Mouse (Mus musculus): Measurements from ENCODE around the gene Tyw5.

Tyw5 gene

GRCm38 (mm10) chr1:57406187-57407151, at the start of gene Tyw5, which contains the start of gene Maip1:
Gene Tyw5 (minus strand): TSS chr1:57407101.
Gene Maip1 (plus strand): TSS chr1:57406328.
- peak; percentile 82 for DNase-seq (ENCODE audit: low spot score)

GRCm38 (mm10) chr1:57450241-57450640, 43.3 kb upstream of the Tyw5 start:
- no peak for DNase-seq (ENCODE audit: low spot score)

DNA sequence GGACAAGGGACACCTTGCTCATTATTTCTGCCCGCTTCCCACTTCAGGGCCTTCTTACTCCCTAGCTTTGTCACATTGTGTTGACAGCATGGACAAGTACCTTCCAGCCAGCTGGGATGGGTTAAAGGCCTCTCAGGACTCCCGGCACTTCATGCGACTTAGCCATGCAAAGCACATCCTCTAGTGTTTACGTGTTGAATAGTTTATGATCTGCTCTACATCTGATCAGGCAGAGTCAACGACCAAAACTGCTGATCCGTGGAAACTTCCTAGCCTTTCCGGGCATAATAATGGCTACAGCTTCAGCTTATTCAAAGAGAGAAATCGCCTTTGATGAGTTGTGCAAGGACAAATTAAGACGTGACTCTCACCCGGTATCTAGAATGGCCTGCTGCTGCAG, 38.8 kb upstream of the Tyw5 start:
- DNase-seq (ENCODE audit: low spot score), result no peak

GRCm38 (mm10) chr1:57440771-57441170, 33.9 kb upstream of the Tyw5 start:
- DNase-seq (ENCODE audit: low spot score), result no peak

DNA sequence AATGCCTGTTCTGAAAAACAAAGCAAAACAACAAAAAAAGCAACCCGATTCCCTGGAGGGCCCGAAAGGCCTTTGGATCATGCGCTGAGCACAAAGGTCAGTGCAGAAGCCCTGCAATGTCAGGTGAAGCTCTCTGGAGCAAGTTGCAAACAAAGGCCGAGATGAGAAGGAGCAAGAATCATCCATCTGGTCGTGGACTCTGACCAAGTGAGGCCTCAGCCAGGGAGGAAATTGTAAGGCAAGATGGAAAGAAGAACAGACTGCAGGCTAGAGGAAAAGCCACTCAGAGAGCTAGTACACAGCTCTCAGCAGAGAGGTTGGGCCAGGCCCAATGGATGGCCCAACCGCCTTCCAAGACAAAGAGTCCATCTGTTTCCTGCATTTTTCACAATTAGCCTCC, 32.1 kb upstream of the Tyw5 start:
- DNase-seq (ENCODE audit: low spot score), result no peak

DNA sequence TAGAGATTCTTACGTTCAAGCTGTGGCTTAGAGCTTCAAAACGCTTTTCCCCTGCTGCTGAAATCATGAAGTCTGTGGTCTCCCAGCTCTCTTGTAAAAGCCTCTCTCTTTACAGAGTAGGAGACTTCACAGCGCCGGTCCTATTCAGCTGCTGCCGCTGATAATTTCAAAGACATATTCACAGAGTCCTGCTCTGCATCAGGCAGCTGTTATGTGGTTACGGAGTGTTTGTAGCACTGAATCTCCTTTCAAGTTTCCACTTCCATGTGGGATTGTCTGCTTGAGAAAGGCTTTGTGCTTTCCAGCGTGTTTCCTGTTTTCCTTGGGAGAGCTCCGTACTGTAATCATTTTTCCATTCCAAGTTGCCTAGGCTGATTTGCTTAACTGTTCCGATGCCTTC, 30.1 kb upstream of the Tyw5 start:
- DNase-seq (ENCODE audit: low spot score), result no peak

DNA sequence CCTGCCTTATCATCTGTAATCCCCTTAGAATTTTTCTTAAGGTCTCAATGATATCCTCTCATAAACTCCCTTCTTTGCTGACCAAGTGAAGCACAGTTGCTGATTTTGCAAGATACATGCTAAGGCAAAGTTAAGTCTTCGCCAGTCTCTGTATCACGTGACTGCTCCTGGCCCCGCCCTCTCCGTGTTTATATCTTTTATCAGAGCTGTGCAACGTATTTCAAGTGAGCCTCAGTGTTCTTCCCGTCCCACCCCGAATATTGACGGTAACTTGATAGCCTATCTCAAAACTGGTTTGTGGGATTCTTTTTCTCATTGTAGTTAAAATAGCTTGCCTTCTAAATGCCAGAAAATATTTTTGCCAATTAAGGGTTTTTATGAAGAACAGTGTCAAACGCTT, 29.5 kb upstream of the Tyw5 start:
- peak; percentile 63 for DNase-seq (ENCODE audit: low spot score)

- no peak for DNase-seq (ENCODE audit: low spot score)
Observed at GRCm38 (mm10) chr1:57433141-57433540, 26.2 kb upstream of the Tyw5 start.

- no peak for DNase-seq (ENCODE audit: low spot score)
Observed at GRCm38 (mm10) chr1:57429786-57430483, 23.0 kb upstream of the Tyw5 start.

DNA sequence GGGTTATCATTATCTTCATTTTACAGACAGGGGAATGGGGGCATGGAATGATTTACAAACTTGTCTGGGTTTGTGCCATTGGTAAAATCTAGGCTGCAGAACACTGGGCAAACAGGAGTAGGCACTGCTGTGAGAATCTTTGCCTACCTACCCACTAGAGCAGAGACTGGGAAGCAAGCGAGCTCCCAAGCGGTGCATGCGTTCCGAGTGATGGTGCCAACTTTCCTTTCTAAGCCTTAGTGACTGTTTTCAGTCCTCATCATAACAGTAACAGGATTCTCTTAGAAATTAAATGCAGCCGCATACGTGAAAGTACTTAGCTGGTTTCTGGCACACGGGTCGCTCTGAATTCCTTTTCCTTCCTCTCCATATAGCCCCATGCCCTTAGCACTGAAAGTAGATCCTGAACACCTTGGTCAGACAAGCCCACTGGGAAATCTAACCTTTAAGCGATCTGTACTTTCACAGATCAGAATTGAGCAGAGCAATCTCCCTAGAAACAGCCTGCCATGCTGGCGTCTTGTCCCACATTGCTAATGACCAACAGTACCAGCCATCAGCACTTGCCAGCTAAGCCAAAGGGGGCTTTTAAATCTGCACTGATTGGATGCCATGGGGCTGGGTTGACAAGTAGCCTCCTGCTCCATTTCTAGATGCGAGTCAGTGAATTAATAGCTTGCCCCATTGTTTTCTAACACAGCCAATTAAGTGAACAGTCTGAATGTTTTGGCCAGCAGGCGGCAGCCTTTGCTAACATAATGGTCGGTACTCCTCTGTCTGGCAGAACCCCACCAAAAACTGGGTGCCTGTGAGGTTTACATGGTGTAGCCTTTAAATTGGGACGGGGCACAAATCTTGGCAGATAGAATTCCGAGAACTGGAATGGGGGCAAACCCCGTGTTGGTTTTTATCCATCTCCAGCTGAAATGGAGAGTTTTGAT, 21.7 kb upstream of the Tyw5 start:
- DNase-seq (ENCODE audit: low spot score), result peak; percentile 53

GRCm38 (mm10) chr1:57423696-57424095, 16.8 kb upstream of the Tyw5 start:
- DNase-seq (ENCODE audit: low spot score), result no peak

- DNase-seq (ENCODE audit: low spot score), result no peak
Observed at GRCm38 (mm10) chr1:57413397-57413796, 6.5 kb upstream of the Tyw5 start.

GRCm38 (mm10) chr1:57408994-57409393, 2.1 kb upstream of the Tyw5 start:
- no peak for DNase-seq (ENCODE audit: low spot score)

GRCm38 (mm10) chr1:57402116-57402515, 4.8 kb downstream of the Tyw5 start:
- DNase-seq (ENCODE audit: low spot score), result no peak

- no peak for DNase-seq (ENCODE audit: low spot score)
Observed at GRCm38 (mm10) chr1:57400877-57401276, 6.0 kb downstream of the Tyw5 start.

- no peak for DNase-seq (ENCODE audit: low spot score)
Observed at GRCm38 (mm10) chr1:57400321-57400720, 6.6 kb downstream of the Tyw5 start.

DNA sequence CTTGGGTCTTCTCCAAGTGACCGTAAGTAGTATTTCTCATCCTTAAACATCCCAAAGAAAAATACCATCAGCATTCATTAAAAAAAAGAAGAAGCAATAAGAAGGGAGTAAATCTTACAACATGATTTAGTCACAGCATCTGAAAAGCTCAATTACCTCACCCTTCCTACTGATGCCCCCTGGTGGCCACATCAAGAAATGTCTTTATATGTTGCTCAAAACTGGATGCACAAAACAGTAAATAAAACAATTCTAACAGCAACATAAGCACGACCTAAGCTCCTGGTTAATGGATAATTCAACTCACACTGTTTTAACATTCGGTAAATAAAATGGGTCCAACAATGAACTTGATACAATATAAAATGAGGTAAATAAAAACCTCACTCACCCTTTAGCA, 12.8 kb downstream of the Tyw5 start:
- DNase-seq (ENCODE audit: low spot score), result peak; percentile 53

GRCm38 (mm10) chr1:57392417-57392816, 14.5 kb downstream of the Tyw5 start:
- DNase-seq (ENCODE audit: low spot score), result no peak

GRCm38 (mm10) chr1:57390993-57391790, 15.7 kb downstream of the Tyw5 start:
- DNase-seq (ENCODE audit: low spot score), result no peak

DNA sequence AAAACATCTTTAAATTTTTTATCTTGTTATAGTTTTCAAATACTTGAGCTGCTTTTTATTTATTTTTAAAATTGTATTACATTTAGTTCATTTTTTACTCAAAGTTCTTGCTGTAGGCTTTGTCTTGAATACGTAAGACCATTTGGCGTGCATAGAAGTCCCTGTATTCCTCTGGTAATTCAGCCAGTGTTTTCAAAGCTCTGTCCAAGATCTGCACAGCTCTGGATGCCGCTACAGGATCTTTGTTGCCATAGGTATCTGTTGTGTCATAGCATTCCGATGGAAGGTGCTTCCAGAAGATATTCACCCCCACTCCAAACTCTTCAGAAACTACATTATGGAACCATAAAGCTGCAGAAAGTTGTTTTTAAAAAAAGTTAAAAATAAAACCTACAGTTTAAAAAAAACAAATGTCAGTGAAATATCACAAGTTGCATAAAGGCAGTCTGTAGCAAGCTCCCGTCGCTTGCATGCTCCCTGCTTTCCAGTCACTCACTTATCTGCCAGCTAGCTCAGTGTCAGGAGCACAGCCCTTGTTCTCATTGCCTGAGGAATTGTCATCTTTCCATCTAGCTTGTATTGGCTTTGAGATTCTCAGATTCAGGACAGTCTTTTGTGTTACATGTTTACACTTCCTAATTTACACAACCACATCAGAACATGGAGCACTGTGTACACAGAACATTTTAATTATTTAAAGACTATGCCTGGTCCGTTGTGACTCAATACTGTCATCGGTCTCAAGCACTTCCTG, 18.3 kb downstream of the Tyw5 start:
- DNase-seq (ENCODE audit: low spot score), result no peak

Measured in c-Kit-positive CD71-positive TER-119-positive erythroid progenitor cells, embryonic 14.5 days (primary cell).